Mouse (Mus musculus) megakaryocyte, embryonic 14.5 days (primary cell): ENCODE measurements around the gene Shq1.

ENCODE experiments used
- FLI1 ChIP-seq: IDR thresholded peaks from 2 replicates; pipeline ENCODE4 v1.6.1; 2012; ENCODE audit warnings: low read length, inconsistent platforms, mixed read lengths
- GATA1 ChIP-seq: IDR thresholded peaks from 3 replicates; pipeline ENCODE4 v1.6.1; 2012; ENCODE audit warnings: mixed read lengths, low read length, inconsistent platforms, borderline replicate concordance

DNA sequence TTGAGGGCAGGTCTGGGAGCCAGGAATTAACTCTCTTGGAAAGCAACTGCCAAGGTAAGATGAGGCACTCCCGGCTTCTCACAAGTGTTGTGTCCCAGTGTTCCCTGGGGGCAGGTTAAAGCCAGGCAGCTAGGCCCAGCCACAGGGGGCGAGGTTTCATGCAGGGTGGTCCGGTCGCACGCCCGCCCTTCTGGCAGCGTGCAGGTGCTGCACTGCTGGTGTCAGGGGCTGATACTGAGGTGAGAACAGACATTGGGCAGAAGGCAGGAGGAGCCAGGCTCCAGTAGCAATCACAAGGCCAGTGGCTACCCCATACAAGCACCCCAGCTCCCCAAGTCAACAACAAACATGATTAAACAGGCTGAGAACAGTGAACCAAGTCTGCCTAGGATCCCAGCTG lies 132.4 kb downstream of the Shq1 start:
- no peak for TF ChIP-seq FLI1
- no peak for TF ChIP-seq GATA1
